Mouse (Mus musculus) ES-E14 (cell line): ENCODE measurements around the gene Ddx5. TPM values are rescaled to one million over a fixed set of nuclear protein-coding genes. Genes with fewer than 3 reads are reported as not detected.
"Not testable (repeated sequence)": the region's sequence is repeated elsewhere in the genome, so short reads cannot be mapped to it uniquely, and the experiment has no call there.

Experiments used
- DNase-seq: peaks from one replicate; pipeline ENCODE4 v3.0.0-alpha.2; 2013; ENCODE audit warnings: low read depth, low spot score
- H3K27ac ChIP-seq: 2 replicates; pipeline ENCODE4 v1.5.1; 2012; ENCODE audit warnings: low read depth, mild to moderate bottlenecking, low read length, moderate library complexity, mixed read lengths; ENCODE audit not compliant: poor library complexity, insufficient read depth, severe bottlenecking
- H3K36me3 ChIP-seq: 2 replicates; pipeline ENCODE4 v1.6.1; 2012; ENCODE audit warnings: mild to moderate bottlenecking, low read length, moderate library complexity, mixed read lengths; ENCODE audit not compliant: control insufficient read depth, poor library complexity, insufficient read depth, severe bottlenecking
- H3K4me1 ChIP-seq, 2 experiments: fragments of 150-350 bp in 1 of 2; sonication (generic) in 1 of 2; 2 replicates each; pipeline ENCODE4 v1.6.1; 2012; ENCODE audit warnings: low read length in 2 of 2, mild to moderate bottlenecking in 1 of 2, mixed read lengths in 1 of 2; ENCODE audit not compliant: control insufficient read depth in 2 of 2, insufficient read depth in 2 of 2, poor library complexity in 1 of 2
- H3K4me3 ChIP-seq, 2 experiments: fragments of 150-350 bp in 1 of 2; sonication (generic) in 1 of 2; 2 replicates each; pipeline ENCODE4 v1.5.1; 2012; ENCODE audit warnings: low read length in 2 of 2, low read depth in 1 of 2, mild to moderate bottlenecking in 1 of 2, mixed read lengths in 1 of 2; ENCODE audit not compliant: insufficient read depth in 1 of 2, poor library complexity in 1 of 2, severe bottlenecking in 1 of 2
- H3K9ac ChIP-seq: 2 replicates; pipeline ENCODE4 v1.6.1; 2012; ENCODE audit warnings: low read depth, mild to moderate bottlenecking, low read length, mixed read lengths; ENCODE audit not compliant: poor library complexity, insufficient read depth, severe bottlenecking
- H3K9me3 ChIP-seq: fragments of 150-350 bp; sonication (generic); 2 replicates; pipeline ENCODE4 v1.6.1; 2012; ENCODE audit warnings: low read depth, mild to moderate bottlenecking, low read length; ENCODE audit not compliant: control insufficient read depth, insufficient read depth
- CHD2 ChIP-seq: IDR thresholded peaks from 2 replicates; pipeline ENCODE4 v1.6.1; 2014; ENCODE audit warnings: mild to moderate bottlenecking, low read depth, low read length, inconsistent platforms
- HCFC1 ChIP-seq: IDR thresholded peaks from 2 replicates; pipeline ENCODE4 v1.6.1; 2012; ENCODE audit warnings: low read length, inconsistent platforms, borderline replicate concordance; ENCODE audit not compliant: insufficient read depth
- MAFK ChIP-seq: IDR thresholded peaks from 2 replicates; pipeline ENCODE4 v1.6.1; 2014; ENCODE audit warnings: mild to moderate bottlenecking, low read depth, low read length, inconsistent platforms; ENCODE audit not compliant: insufficient read depth
- ZC3H11A ChIP-seq: IDR thresholded peaks from 2 replicates; pipeline ENCODE4 v1.6.1; 2012; ENCODE audit warnings: low read depth, mild to moderate bottlenecking, inconsistent platforms, low read length, borderline replicate concordance
- ZNF384 ChIP-seq: IDR thresholded peaks from 2 replicates; pipeline ENCODE4 v1.6.1; 2012; ENCODE audit warnings: low read depth, low read length, inconsistent platforms
- in situ Hi-C, 2 experiments: fragments of 600-800 bp; cut with MboI; formaldehyde crosslinking; loops; one replicate each; pipeline ENCODE4 v1.15.1; 2025; ENCODE audit warnings: low sequenced_read_pairs in 2 of 2, inconsistent platforms in 1 of 2; ENCODE audit not compliant: unreplicated experiment in 2 of 2
- total RNA-seq: library from RNA; depleted of rRNA; stranded (reverse); fragments of 300-350 nt; gene quantifications from 2 replicates; pipeline ENCODE4 v1.2.3, GENCODE M21; 2012

Gene Ddx5
- total RNA-seq, 1 experiment, result 403 TPM

GRCm38 (mm10) chr11:106742388-106742841 lies 46.6 kb downstream of the Ddx5 start:
- Histone ChIP-seq H3K4me1 (no peaks in the 10 kb centered on the region), H3K27ac (no peak overlapping the region), H3K9me3 (no peaks in the 10 kb centered on the region; the same call in 1 of the 2 replicates), H3K36me3 (no peaks in the 10 kb centered on the region), H3K4me3 (no peak overlapping the region), H3K9ac (no peak overlapping the region)
- peak; percentile 54 for DNase-seq
- in situ Hi-C loops, result loop anchor here (5.0 to 25.0 kb wide), 4 partner anchors 95 to 328 kb away; no protein-coding TSS in a partner anchor
- TF ChIP-seq ZC3H11A (peak; percentile 85), MAFK (no peak), ZNF384 (peak; percentile 82; the same call in 1 of the 2 replicates), HCFC1 (no peak)

GRCm38 (mm10) chr11:106741826-106742225 lies 47.2 kb downstream of the Ddx5 start:
- Histone ChIP-seq H3K4me1 (peaks cover 3% of the 10 kb centered on the region in 2 experiments; a peak in 2 of 4 replicates), H3K9ac (no peak overlapping the region), H3K9me3 (no peaks in the 10 kb centered on the region), H3K4me3 (no peak overlapping the region), H3K36me3 (no peaks in the 10 kb centered on the region), H3K27ac (no peak overlapping the region)
- in situ Hi-C loops, result loop anchor here (5.0 to 25.0 kb wide), 4 partner anchors 95 to 327 kb away; no protein-coding TSS in a partner anchor
- TF ChIP-seq CHD2, result no peak
- TF ChIP-seq HCFC1, result no peak
- TF ChIP-seq MAFK, result no peak
- TF ChIP-seq ZNF384, result no peak
- no peak for TF ChIP-seq ZC3H11A
- DNase-seq, result no peak

GRCm38 (mm10) chr11:106741232-106741631 lies 47.8 kb downstream of the Ddx5 start:
- in situ Hi-C loops, result loop anchor here (5.0 to 25.0 kb wide), 4 partner anchors 94 to 326 kb away; no protein-coding TSS in a partner anchor
- H3K4me1 ChIP-seq, result peaks cover 3 to 4% of the 10 kb centered on the region in 2 experiments; a peak in 2 of 4 replicates
- no peak overlapping the region for H3K4me3 ChIP-seq
- no peak for DNase-seq
- H3K27ac ChIP-seq, result no peak overlapping the region
- no peak for TF ChIP-seq ZC3H11A
- no peaks in the 10 kb centered on the region for H3K36me3 ChIP-seq
- H3K9ac ChIP-seq, result no peak overlapping the region
- no peaks in the 10 kb centered on the region for H3K9me3 ChIP-seq

GRCm38 (mm10) chr11:106740724-106741123 lies 48.3 kb downstream of the Ddx5 start:
- H3K4me3 ChIP-seq, H3K4me1 ChIP-seq, H3K27ac ChIP-seq, H3K9ac ChIP-seq, H3K9me3 ChIP-seq, DNase-seq, H3K36me3 ChIP-seq: not testable (repeated sequence)
- in situ Hi-C loops, result loop anchor here (5.0 to 25.0 kb wide), 4 partner anchors 93 to 326 kb away; no protein-coding TSS in a partner anchor

GRCm38 (mm10) chr11:106739116-106739515 lies 49.9 kb downstream of the Ddx5 start:
- no peaks in the 10 kb centered on the region for H3K36me3 ChIP-seq
- in situ Hi-C loops, result loop anchor here in 1 of 2 experiments (25.0 kb wide), 1 partner anchor 227 kb away; no protein-coding TSS in a partner anchor
- no peak for TF ChIP-seq MAFK
- TF ChIP-seq ZC3H11A, result no peak
- TF ChIP-seq ZNF384, result no peak
- no peak for TF ChIP-seq HCFC1
- TF ChIP-seq CHD2, result no peak
- no peak for DNase-seq
- H3K4me3 ChIP-seq, result no peak overlapping the region
- H3K9me3 ChIP-seq, result no peaks in the 10 kb centered on the region
- H3K27ac ChIP-seq, result no peak overlapping the region
- H3K9ac ChIP-seq, result no peak overlapping the region
- peaks cover 3 to 4% of the 10 kb centered on the region in 2 experiments; a peak in 2 of 4 replicates for H3K4me1 ChIP-seq
